Mouse (Mus musculus) embryonic facial prominence, embryonic 11.5 days (tissue): ENCODE data around the gene Mip. TPM values are rescaled to one million over a fixed set of nuclear protein-coding genes. Genes with fewer than 3 reads are reported as not detected.

Source experiments
- ATAC-seq: fragments of 200-750 bp; cut with Nextera tagmentation; replicated peaks from 2 replicates; pipeline ENCODE4 v1.8.0; 2017; ENCODE audit warnings: low read depth; ENCODE audit not compliant: insufficient number of reproducible peaks, low FRiP score, low TSS enrichment
- DNase-seq: peaks from one replicate; pipeline ENCODE4 v3.0.0-alpha.2; 2015; ENCODE audit warnings: low spot score
- H3K27ac ChIP-seq: fragments of 300-500 bp; sonication (generic); replicated peaks from 2 replicates; pipeline ENCODE4 v1.5.1; 2014; ENCODE audit warnings: mild to moderate bottlenecking, low read depth, low read length, control low read depth
- H3K27me3 ChIP-seq: fragments of 300-500 bp; sonication (generic); 2 replicates; pipeline ENCODE4 v1.6.1; 2014; ENCODE audit warnings: mild to moderate bottlenecking, low read length, moderate library complexity, mixed read lengths; ENCODE audit not compliant: control insufficient read depth, insufficient read depth
- H3K36me3 ChIP-seq: fragments of 300-500 bp; sonication (generic); replicated peaks from 2 replicates; pipeline ENCODE4 v1.6.1; 2014; ENCODE audit warnings: low read depth, mild to moderate bottlenecking, low read length, moderate library complexity, mixed read lengths; ENCODE audit not compliant: control insufficient read depth, insufficient read depth
- H3K4me1 ChIP-seq: fragments of 300-500 bp; sonication (generic); 2 replicates; pipeline ENCODE4 v1.6.1; 2014; ENCODE audit warnings: low read length, mixed read lengths; ENCODE audit not compliant: control insufficient read depth, insufficient read depth
- H3K4me2 ChIP-seq: fragments of 300-500 bp; sonication (generic); 2 replicates; pipeline ENCODE4 v1.6.1; 2014; ENCODE audit warnings: low read depth, mild to moderate bottlenecking, control low read depth, low read length, moderate library complexity
- H3K4me3 ChIP-seq: fragments of 300-500 bp; sonication (generic); 2 replicates; pipeline ENCODE4 v1.5.1; 2014; ENCODE audit warnings: low read depth, low read length, control low read depth
- H3K9ac ChIP-seq: fragments of 300-500 bp; sonication (generic); replicated peaks from 2 replicates; pipeline ENCODE4 v1.6.1; 2014; ENCODE audit warnings: mild to moderate bottlenecking, control low read depth, low read length
- H3K9me3 ChIP-seq: fragments of 300-500 bp; sonication (generic); replicated peaks from 2 replicates; pipeline ENCODE4 v1.6.1; 2016; ENCODE audit warnings: mild to moderate bottlenecking, low read length, inconsistent platforms, mixed read lengths; ENCODE audit not compliant: control insufficient read depth
- WGBS: fragments of 180-500 bp; shearing (Covaris S2); extraction: QIAGEN DNeasy Blood & Tissue Kit; methylation state at CpG from one replicate; pipeline ENCODE4 v1.1.7; 2014; 5-methylcytosine and 5-hydroxymethylcytosine counted together
- polyA plus RNA-seq: library from polyadenylated mRNA; unstranded; fragments of >200 nt; fragmentation: Nextera tagmentation; extraction: Ambion mirVana; gene quantifications from 2 replicates; pipeline ENCODE4 v1.2.1, GENCODE M21; 2014

Mip gene
- polyA plus RNA-seq, 1 experiment from 2014 or later: not detected

DNA sequence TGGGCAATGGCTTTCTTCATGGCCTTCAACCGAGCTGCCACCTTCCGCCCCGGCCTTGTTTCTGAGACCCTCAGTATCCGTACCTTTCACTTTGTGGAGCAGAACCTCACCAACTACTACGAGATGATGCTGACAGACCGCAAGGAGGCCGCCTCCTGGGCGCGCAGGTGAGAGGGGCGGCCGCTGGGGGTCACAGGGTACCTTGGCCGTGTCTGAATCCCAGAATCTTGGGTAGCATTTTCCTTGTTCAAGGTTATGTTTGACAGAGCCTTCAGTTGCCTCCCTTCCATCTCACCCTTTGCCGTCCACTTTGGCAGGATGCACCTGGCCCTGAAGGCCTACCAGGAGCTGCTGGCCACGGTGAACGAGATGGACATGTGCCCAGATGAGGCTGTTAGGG lies 18.5 kb downstream of the Mip start:
- no peaks in the 10 kb centered on the region for H3K9me3 ChIP-seq
- ATAC-seq (no peak), DNase-seq (no peak)
- H3K4me1 ChIP-seq: no peaks in the 10 kb centered on the region
- no peak overlapping the region for H3K4me3 ChIP-seq
- no peak overlapping the region for H3K4me2 ChIP-seq
- H3K9ac ChIP-seq: no peak overlapping the region
- no peaks in the 10 kb centered on the region for H3K27me3 ChIP-seq
- no peak overlapping the region for H3K27ac ChIP-seq
- WGBS: 94% methylated on average over 15 of the region's 15 CpGs
- peaks cover 35% of the 10 kb centered on the region for H3K36me3 ChIP-seq

DNA sequence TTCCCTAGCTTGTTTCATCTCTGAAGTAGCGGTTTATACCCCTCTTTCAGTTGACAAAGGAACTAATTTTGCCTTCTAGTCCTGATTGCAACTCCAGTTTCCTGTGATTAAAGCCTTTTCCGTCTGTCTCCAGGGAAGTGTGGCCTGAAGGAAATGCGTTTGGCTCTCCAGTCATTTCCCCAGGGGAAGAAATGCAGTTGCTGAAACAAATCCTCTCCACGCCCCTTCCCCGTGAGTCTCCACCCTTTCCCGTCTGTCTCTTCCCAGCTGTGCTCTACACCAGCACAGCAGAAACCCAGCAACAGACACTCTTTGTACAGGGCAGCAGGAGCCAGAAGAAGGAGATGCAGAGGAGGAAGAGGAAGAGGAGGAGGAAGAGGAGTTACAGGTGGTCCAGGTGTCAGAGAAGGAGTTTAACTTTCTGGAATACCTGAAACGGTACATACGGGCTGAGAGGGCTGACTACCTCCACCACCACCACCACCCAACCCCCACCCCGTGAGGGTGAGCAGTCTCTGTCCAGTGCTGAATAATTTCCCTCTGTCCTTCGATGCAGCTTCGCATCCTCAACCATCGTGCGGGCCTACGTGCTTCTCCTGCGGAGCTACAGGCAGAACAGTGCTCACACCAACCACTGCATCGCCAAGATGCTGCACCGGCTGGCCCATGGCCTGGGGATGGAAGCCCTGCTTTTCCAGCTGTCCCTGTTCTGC lies 21.5 kb downstream of the Mip start:
- Histone ChIP-seq H3K9ac (no peak overlapping the region), H3K4me2 (no peak overlapping the region), H3K36me3 (peaks cover 50% of the 10 kb centered on the region), H3K27me3 (no peaks in the 10 kb centered on the region), H3K9me3 (no peaks in the 10 kb centered on the region), H3K4me1 (no peaks in the 10 kb centered on the region), H3K27ac (no peak overlapping the region), H3K4me3 (no peak overlapping the region)
- no peak for ATAC-seq
- WGBS: 79% methylated on average over 17 of the region's 17 CpGs
- DNase-seq: peak; percentile 30

DNA sequence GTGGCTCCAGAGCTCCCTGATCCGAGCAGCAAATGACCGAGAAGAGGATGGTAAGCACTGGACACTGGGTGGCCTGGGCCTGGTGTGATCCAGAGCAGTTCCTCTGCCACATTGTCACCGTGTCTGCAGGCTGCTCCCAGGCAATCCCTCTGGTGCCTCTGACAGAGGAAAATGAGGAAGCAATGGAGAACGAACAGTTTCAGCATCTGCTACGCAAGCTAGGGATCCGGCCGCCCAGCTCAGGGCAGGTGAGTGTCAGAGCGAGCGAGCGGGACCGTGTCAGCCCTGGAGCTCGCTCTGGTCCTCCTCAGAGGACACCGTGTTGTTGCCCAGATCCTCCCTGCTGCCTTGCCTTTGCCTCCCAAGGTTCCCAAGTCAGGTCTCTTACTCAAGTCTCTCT lies 24.9 kb downstream of the Mip start:
- Histone ChIP-seq H3K4me2 (no peak overlapping the region), H3K9ac (no peak overlapping the region), H3K9me3 (no peaks in the 10 kb centered on the region), H3K4me1 (no peaks in the 10 kb centered on the region), H3K36me3 (peaks cover 40% of the 10 kb centered on the region), H3K27ac (no peak overlapping the region), H3K27me3 (no peaks in the 10 kb centered on the region), H3K4me3 (no peak overlapping the region)
- DNase-seq (no peak), ATAC-seq (no peak)
- WGBS: 96% methylated on average over 13 of the region's 13 CpGs

GRCm38 (mm10) chr10:128253677-128254255 lies 28.1 kb downstream of the Mip start, which contains the start of gene Apon:
TSS of gene Apon (plus strand) at chr10:128254096.
- no peak within 1 kb of the TSS for H3K27ac ChIP-seq
- WGBS: 84% methylated on average over 4 of the region's 4 CpGs
- H3K9me3 ChIP-seq: no peaks in the 10 kb centered on the region
- no peak for DNase-seq
- H3K4me2 ChIP-seq: no peak within 1 kb of the TSS
- no peak within 1 kb of the TSS for H3K9ac ChIP-seq
- no peak within 1 kb of the TSS for H3K4me3 ChIP-seq
- H3K4me1 ChIP-seq: no peaks in the 10 kb centered on the region
- no peak for ATAC-seq
- H3K27me3 ChIP-seq: no peaks in the 10 kb centered on the region
- peaks cover 28% of the 10 kb centered on the region for H3K36me3 ChIP-seq

- no peaks in the 10 kb centered on the region for H3K9me3 ChIP-seq
- WGBS: 89% methylated on average over 8 of the region's 8 CpGs
- no peaks in the 10 kb centered on the region for H3K4me1 ChIP-seq
- H3K27ac ChIP-seq: no peak overlapping the region
- H3K9ac ChIP-seq: no peak overlapping the region
- H3K36me3 ChIP-seq: peaks cover 11% of the 10 kb centered on the region
- no peak overlapping the region for H3K4me3 ChIP-seq
- DNase-seq: no peak
- ATAC-seq: no peak
- H3K27me3 ChIP-seq: no peaks in the 10 kb centered on the region
- H3K4me2 ChIP-seq: no peak overlapping the region
Observed at GRCm38 (mm10) chr10:128255925-128256324, 30.3 kb downstream of the Mip start.

- Histone ChIP-seq H3K36me3 (peaks cover 9% of the 10 kb centered on the region), H3K9me3 (no peaks in the 10 kb centered on the region), H3K4me3 (no peak overlapping the region), H3K27me3 (no peaks in the 10 kb centered on the region), H3K4me2 (no peak overlapping the region), H3K27ac (no peak overlapping the region), H3K9ac (no peak overlapping the region), H3K4me1 (no peaks in the 10 kb centered on the region)
- DNase-seq (no peak), ATAC-seq (no peak)
- WGBS: 87% methylated on average over 8 of the region's 8 CpGs
Observed at GRCm38 (mm10) chr10:128256328-128256727, 30.7 kb downstream of the Mip start.

GRCm38 (mm10) chr10:128258953-128259352 lies 33.3 kb downstream of the Mip start:
- no peak overlapping the region for H3K4me3 ChIP-seq
- no peaks in the 10 kb centered on the region for H3K9me3 ChIP-seq
- H3K4me1 ChIP-seq: no peaks in the 10 kb centered on the region
- H3K36me3 ChIP-seq: no peaks in the 10 kb centered on the region
- no peak for DNase-seq
- no peak overlapping the region for H3K27ac ChIP-seq
- 91% methylated on average over 4 of the region's 4 CpGs for WGBS
- no peak overlapping the region for H3K9ac ChIP-seq
- no peaks in the 10 kb centered on the region for H3K27me3 ChIP-seq
- no peak for ATAC-seq
- H3K4me2 ChIP-seq: no peak overlapping the region

- no peaks in the 10 kb centered on the region for H3K27me3 ChIP-seq
Observed at GRCm38 (mm10) chr10:128259946-128260345, 34.3 kb downstream of the Mip start.

More at GRCm38 (mm10) chr10:128259946-128260345, 34.3 kb downstream of the Mip start:
- no peaks in the 10 kb centered on the region for H3K4me1 ChIP-seq
- H3K4me2 ChIP-seq: no peak overlapping the region
- H3K9me3 ChIP-seq: no peaks in the 10 kb centered on the region
- no peak overlapping the region for H3K27ac ChIP-seq
- WGBS: 82% methylated on average over 5 of the region's 5 CpGs
- no peak for DNase-seq
- H3K9ac ChIP-seq: no peak overlapping the region
- no peak overlapping the region for H3K4me3 ChIP-seq
- ATAC-seq: no peak
- H3K36me3 ChIP-seq: no peaks in the 10 kb centered on the region
